Mouse (Mus musculus) left cerebral cortex, adult 9 months (tissue): Measurements from ENCODE around the gene Nck1.

Experiments
- DNase-seq, 2 experiments: peaks; one replicate each; pipeline ENCODE4 v3.0.0; 2022; ENCODE audit warnings: low spot score in 2 of 2

Nck1 gene

DNA sequence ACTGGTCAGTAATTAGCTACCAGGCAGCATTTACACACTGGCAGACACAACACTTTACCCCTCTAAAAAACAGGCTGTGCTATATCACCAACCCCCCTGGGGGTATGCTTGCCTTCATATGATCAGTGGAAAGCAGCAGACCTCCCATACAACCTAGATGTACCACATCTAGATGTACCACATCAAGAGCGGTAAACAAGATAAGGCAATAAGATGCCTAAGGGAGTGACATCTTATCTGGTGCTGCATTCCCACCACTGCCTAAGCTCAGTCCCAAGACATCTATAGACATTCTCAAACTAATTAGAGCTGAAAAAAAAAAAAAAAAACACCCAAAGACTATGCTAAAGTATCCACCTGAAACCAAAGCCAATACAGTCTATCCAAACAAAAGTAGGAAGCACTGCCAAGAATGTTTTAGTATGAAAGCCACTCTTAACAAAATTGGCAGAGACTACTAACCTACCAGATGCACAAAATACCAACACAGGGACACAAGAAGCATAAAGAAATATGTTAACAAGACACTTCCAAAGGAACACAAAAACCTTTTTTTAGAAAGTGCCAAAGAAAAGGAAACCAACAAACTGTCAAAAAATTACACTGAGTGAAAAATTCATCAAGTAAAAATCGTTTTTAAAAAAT, 10.2 kb downstream of the Nck1 start:
- no peak for DNase-seq

DNA sequence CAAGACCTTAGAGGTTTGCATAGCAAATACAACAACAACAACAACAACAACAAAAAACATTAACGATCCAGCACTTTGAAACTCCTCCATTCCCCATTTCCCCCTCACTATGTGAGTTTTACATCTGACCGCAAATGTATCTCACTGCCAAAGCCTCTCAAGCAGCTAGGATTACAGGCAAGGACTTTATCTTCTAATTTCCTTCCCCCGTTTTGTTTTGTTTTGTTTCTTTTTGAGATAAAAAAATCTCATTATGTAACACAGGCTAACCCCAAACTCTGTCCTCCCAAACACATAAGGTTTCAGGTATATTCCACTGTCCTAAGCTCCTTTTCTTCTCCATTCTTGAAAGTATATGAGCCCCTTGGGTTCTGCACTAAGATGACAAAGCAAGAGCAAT, 11.2 kb downstream of the Nck1 start:
- DNase-seq, result no peak

- no peak for DNase-seq
Observed at GRCm38 (mm10) chr9:100532847-100533505, 13.0 kb downstream of the Nck1 start.

GRCm38 (mm10) chr9:100531296-100531695, 14.6 kb downstream of the Nck1 start:
- no peak for DNase-seq

GRCm38 (mm10) chr9:100525225-100525624, 20.7 kb downstream of the Nck1 start:
- DNase-seq, result no peak

- no peak for DNase-seq
Observed at GRCm38 (mm10) chr9:100522029-100522428, 23.9 kb downstream of the Nck1 start.

- DNase-seq, result peak; percentile 23 to 57
Observed at GRCm38 (mm10) chr9:100520586-100520985, 25.3 kb downstream of the Nck1 start.

- no peak for DNase-seq
Observed at GRCm38 (mm10) chr9:100520012-100520411, 25.9 kb downstream of the Nck1 start.

GRCm38 (mm10) chr9:100507581-100507980, 38.4 kb downstream of the Nck1 start:
- no peak for DNase-seq

DNA sequence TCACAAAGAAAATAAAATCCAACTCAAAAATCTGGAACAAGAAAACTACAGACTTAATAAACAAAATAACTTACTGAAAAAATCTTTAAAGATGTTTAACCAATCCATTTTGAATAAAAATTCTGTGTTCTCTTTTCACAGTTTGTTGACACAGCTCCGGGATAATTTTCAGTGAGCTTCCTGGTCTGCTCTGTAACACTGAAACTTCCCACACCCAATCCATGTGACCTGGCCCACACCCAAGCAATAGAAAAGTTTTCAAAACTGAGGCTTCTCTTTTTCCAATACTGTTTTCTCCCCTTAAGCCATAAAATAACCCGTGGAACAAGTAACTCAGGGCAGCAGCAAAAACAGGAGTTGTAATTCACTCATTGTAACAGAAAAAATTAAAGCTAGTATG, 39.3 kb downstream of the Nck1 start:
- DNase-seq, result no peak

- DNase-seq, result no peak
Observed at GRCm38 (mm10) chr9:100505498-100505897, 40.4 kb downstream of the Nck1 start.

GRCm38 (mm10) chr9:100493611-100494261, 52.2 kb downstream of the Nck1 start:
- DNase-seq, result no peak

GRCm38 (mm10) chr9:100491424-100491823, 54.5 kb downstream of the Nck1 start:
- no peak for DNase-seq

DNA sequence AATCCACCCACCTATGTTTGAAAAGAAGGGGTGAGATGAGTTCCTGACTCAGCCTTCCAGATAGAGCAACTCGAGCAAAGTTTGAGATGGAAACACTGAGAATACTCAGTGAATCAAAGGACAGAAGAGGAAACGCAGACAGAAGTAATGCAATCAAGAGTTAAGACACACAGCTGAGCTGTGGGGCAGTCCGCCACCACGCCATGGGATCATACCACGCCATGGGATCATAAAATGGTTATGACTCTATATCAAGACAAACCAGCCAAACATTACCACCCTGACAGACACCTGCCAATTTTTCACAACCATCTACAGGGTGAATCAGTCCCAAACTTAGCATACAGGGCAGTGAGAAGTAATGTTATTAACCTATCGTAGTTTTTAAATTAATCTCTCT, 57.0 kb downstream of the Nck1 start:
- DNase-seq, result no peak

GRCm38 (mm10) chr9:100488056-100488713, 57.7 kb downstream of the Nck1 start:
- no peak for DNase-seq

DNA sequence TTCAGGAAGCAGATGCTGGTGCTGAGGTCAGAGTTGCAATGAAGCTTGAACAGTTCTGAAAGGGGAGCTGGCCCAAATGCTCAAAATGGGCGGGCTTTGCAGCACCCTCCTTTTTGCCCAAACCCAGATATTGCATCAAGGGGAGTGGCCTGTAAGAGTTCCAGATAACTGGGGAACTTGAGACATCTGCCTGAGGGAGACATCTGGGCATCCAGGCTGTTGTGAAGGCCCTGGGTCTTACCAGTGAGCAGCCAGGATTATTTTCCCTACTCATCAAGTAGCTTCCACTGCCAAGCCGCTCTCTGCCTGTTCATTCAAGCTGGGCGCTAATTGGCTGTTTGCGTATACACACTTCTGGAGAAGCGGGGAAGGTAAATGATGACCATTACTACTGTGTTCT, 59.5 kb downstream of the Nck1 start, which contains the start of gene Il20rb:
Gene Il20rb (minus strand): TSS at position 358 of the 400 bp plus-strand sequence.
- no peak for DNase-seq

GRCm38 (mm10) chr9:100483318-100483717, 62.6 kb downstream of the Nck1 start:
- no peak for DNase-seq

- DNase-seq, result no peak
Observed at GRCm38 (mm10) chr9:100481626-100482025, 64.3 kb downstream of the Nck1 start.

DNA sequence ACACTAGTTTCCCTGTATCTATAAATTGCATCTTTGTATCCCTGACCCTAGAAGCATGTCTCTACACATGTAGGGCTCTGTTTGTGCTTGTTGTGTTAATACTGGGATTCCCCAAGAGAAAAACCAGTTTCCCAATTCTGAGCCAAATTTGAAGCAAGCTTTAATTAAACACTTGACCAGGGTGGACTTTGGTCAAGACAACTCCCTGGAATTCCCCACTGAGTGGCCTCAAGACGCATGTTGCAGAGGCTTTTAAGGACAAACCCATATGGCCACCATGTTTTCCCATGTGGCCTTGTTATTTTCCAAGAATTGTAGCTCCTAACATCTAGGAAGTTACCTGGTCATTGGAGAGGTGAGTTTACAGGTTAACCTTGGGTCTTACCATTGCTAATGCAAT, 71.9 kb downstream of the Nck1 start:
- DNase-seq, result no peak

GRCm38 (mm10) chr9:100473361-100473760, 72.6 kb downstream of the Nck1 start:
- DNase-seq, result no peak

DNA sequence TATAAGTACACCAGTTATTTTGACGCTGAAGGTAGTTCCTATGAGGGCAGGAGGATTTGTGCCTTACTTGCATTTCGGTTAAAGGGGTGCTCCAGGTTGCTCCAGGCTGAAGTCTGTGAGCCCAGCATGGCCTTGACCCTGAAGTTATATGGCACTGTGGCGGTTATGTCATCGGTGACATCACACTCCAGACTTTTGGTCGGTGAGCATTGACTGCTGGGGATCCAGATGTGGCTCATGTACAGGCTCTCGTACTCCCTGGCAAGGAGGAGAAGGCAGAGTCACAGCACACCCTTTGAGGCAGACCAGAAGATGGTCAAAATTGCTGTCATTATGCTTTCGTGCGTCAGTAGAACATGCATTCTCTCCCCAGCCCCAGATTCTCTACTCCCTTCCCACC, 73.0 kb downstream of the Nck1 start:
- DNase-seq, result no peak

- no peak for DNase-seq
Observed at GRCm38 (mm10) chr9:100471605-100471953, 74.4 kb downstream of the Nck1 start.
